Mouse (Mus musculus) adrenal gland, adult 2 months (tissue): ENCODE measurements around the gene Pop7. TPM values are rescaled to one million over a fixed set of nuclear protein-coding genes. Genes with fewer than 3 reads are reported as not detected.

Experiments used
- DNase-seq: peaks from one replicate; pipeline ENCODE4 v3.0.0; 2021
- long read RNA-seq: library from polyadenylated mRNA; stranded (forward); transcript quantifications from one replicate; pipeline ENCODE4 v2.0.0, GENCODE M21; 2021
- polyA plus RNA-seq: library from polyadenylated mRNA; depleted of rRNA; stranded (reverse); fragments of >200 nt; gene quantifications from 2 replicates; pipeline ENCODE4 v1.2.3, GENCODE M21; 2012; rRNA removed
- total RNA-seq, 2 experiments: library from RNA; stranded (reverse); gene quantifications; 2 replicates each; pipeline ENCODE4 v1.2.3; 2021

The Pop7 gene
- total RNA-seq (10 to 100 TPM; 23.0 to 31.7 TPM), polyA plus RNA-seq (46.9 and 48.7 TPM in 2 replicates)
- long read RNA-seq, transcript Pop7-202 (1 exons, 988 nt) = minor isoform, 9 of 24 reads
- long read RNA-seq, transcript Pop7-201 (2 exons, 881 nt) = major isoform, 15 of 24 reads
- long read RNA-seq, partial matches to known transcripts = 0 of 24 reads
- long read RNA-seq, other reads (novel, unspliced or antisense) = 0 of 24 reads

DNA sequence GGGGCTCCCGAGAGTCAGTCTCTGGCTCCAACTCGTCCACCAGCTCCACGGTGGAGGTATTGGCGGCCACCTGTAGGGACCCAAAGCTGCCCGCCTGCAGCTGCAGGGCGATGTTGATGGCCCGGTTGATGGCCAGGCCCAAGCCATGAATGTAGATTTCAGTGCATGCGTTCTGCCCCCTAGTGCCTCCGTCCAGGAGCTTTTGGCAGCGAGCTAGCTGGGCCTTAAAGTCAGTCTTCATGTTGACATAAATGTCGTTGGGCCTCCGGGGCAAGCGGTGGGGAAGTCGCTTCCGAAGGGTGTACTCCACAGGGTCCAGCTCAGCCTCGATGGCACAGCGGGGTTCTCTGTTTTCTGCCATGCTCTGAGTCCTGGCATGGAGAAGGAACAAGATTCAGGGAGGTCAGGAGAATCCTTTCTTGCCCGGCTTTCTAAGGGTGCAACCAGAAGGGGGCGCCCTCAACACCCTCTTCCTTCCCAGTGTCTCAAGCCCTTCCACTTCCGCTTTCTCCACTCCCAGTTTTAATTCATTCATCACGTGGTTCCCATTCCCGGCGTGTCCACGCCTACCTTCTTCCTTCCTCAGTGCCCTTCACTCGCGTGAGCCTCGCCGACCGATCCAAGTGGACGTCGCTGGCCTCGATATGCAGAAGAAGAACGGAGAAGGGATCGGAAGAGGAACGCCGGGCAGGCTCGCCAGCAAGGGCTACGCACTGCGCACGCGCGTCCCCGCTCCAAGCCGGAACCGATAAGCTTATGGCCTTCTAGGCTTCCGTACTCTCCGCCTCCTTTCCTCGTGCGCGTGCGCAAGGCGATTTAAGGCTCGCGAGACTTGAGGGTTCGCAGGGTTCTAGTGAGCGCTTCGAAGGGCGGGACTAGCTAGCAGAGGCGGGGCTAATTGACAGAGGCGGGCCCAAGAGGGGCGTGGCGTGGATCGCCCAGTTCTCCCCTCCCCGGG, at the start of gene Pop7:
TSS of gene Pop7 (minus strand) at position 810 of the 958 bp plus-strand sequence.
- DNase-seq = peak; percentile 100

GRCm38 (mm10) chr5:137551119-137551518, 48.8 kb upstream of the Pop7 start:
- DNase-seq = no peak

DNA sequence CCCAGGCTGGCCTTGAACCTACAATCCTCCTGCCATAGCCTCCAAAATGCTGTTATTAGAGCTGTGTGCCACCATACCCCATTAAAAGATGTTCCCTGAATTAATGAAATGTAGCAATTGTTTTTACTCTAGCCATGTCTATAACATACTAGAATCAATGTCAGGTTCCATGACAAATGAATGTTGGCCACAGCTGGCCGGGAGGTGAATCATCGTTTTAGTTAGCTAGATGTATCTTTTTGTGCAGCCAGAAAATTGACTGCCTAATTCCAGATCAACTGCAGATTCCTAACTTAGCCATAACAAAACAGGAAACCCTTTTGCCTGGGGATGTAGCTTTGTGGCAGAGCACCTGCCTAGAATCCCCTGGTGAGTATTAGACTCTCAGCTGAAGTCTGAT, 47.5 kb upstream of the Pop7 start:
- no peak for DNase-seq

- DNase-seq = no peak
These were observed 43.3 kb upstream of the Pop7 start for GRCm38 (mm10) chr5:137545596-137545995.

GRCm38 (mm10) chr5:137544926-137545325, 42.6 kb upstream of the Pop7 start:
- DNase-seq = peak; percentile 71

- peak; percentile 81 for DNase-seq
These were observed 39.6 kb upstream of the Pop7 start for GRCm38 (mm10) chr5:137541768-137542540.

DNA sequence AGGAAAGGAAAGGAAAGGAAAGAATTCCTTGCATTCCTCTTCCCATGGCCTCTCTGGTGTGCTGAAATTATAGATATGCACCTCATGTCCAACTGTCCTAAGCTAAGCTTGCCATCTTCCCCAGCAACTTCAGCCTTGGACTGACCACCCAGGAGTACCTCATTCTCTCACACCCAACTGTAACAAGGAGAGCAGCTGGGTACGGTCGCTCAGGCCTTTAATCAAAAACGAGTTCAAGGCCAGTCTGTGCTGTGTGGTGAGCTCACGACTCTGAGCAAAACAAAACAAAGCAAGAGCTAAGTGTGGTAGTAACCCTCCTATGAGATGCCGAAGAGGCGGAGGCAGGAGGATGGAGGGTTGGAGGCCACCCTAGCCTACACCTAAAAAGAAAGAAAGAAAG, 38.7 kb upstream of the Pop7 start:
- peak; percentile 59 for DNase-seq

DNA sequence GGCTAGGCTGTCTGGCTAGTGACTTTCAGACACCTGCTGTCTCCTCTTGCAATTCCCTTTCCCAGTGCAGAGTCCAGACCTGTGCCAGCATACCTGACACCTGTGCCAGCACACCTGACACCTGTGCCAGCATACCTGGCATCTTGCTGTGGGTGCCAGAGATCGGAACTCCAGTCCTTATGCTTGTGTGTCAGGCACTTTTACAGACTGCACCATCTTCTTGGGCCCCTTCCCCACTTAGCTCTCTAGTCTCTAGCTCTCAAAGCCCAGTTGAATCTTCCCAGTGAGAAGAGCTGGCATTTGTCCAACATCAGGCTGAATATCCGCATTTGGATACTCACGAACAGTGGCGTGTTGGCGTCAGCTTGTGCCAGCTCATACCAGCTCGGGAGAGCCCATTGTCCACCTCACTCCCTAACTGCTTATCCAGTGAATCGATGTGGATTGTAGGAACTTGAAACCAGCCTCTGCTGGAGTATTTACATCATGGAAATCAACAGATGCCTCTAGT, 37.0 kb upstream of the Pop7 start:
- DNase-seq = peak; percentile 61

DNA sequence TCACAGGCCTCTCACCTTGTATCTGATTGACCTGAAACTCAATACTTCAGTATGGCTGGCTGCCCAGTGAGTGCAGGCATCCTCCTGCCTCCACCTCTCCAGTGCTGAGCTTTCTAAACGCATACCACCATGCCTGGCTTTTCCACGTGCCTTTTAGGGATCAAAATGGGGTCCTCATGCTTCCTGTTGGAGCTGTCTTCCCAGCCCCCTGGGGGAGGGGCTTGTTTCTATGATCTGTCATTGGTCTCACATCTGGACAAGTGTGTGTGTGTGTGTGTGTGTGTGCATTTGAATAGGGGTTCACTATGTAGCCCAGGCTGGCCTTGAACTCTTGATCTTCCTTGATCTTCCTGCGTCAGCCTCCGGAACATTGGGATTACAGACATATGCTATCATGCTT, 35.1 kb upstream of the Pop7 start:
- DNase-seq = no peak

DNA sequence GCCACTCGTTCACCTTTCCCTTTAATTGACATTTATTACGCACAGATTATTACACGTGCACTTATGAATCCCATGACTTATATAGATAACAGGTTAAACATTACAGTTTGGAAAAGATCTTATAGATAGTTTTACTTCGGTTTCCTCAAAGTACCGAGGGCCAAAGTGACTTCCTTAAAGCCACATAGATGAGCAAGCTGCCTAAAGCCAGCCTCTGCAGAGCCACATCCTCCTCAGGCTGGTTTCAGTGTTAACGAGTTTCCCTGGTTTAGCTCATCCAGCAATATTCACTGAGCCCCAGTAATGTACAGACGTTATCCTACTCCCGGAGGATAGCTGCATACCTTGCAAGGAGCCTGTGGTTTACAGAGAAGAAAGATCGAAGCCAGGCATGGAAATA, 33.0 kb upstream of the Pop7 start:
- DNase-seq = no peak

DNA sequence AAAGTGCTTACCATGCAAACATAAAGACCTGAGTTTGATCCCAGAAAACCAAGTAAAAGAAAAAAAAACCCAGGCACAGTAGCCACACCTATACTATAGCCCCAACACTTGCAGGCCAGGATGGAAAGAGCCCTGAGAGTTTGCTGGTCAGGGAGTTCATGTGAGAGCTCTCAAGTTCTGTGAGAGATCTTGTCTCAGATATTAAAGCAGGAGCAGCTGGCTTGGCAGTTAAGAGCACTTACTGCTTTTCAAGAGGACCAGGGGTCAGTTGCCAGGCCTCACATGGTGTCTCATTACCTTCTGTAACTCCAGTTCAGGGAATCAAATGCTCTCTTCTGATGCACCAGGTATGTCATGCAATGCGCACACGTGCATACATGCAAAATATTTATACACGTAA, 32.4 kb upstream of the Pop7 start:
- DNase-seq = no peak

DNA sequence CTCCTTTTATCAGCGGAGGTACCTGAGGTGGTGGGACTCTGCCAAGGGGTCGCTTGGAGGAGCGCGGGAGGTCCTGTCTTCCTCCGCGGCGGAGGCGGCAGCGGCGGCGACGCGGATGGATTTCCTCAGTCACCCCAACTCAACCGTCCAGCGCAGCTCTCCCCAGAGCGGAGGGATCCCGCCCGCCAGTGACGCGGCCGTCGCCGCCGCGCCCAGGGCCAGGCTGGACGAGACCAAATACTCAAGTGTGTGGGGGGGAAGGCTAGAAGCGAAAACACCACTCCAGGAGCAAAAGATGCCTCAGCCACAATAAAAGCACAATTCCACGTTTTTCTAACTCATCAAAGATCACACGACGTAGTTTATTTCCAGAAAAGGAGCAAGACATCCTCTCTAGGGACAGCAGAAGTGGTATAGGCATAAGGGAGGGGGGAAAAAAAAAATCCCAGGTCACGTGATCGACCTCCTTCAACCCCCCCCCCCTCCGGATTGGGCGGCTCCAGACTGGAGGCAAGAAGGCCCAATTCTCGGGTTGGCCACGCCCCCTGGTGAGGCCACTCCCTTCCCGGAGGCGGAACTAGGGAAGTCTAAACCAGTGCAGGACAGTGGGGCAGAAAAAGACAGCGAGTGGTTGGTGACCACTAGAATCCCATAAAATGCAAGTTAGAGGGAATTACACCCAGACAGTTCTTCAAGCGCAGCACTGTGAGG, 31.0 kb upstream of the Pop7 start, which contains the start of the genes Epo and Gnb2:
TSS of gene Epo (minus strand) at position 126 of the 711 bp plus-strand sequence.
TSS of gene Gnb2 (minus strand) at position 394 of the 711 bp plus-strand sequence.
- peak; percentile 99 for DNase-seq

DNA sequence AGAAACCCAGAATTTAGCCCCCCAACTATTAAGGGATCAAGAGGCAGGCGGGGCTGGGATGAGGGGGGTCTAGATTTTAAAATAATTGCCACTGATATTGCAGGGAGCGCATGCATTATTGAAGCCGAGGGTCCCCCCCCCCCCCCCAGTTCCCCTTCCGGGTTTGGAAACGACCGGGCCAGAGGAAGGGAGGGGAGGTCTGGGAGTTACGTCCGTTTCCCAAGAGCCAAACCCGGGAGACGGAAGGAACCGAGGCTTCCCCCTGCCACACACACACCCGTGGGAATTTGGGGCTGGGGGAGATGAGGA, 30.4 kb upstream of the Pop7 start:
- no peak for DNase-seq

GRCm38 (mm10) chr5:137532131-137532807, 30.0 kb upstream of the Pop7 start:
- DNase-seq = peak; percentile 66

DNA sequence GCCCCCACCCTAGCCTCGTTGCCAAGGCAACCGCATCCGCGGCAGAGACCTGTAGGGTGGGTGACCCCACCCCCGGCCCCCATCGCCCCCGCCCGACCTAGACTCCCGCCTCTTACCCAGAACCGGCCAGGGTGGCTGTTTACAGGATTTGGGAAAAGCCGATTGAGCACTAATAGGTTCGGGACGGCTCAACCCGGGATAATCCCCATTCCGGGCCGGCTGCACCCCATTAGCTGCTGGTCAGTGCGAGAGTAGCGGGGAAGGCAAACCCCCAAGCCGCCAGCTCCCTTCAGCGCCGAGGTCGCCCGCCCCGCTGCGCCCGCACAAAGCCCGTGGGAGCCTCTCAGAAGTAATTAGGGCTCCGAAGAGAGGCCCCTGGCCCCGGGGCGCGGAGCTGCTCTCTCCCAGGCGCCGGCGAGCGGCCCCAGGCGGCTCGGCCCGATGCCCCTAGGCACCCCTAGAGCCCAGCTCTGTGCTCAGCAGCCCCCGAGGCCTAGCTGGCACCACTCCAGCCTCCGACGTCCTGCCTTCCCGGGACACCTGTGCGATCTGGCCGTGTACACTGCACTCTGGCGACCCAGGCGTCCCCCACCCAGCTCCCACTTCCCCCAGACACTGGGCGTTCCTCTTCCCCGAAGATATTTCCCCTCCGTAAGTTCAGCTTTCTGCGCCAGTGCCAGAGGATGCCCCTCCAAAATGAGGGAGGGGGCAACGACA, 29.3 kb upstream of the Pop7 start:
- peak; percentile 77 for DNase-seq

DNA sequence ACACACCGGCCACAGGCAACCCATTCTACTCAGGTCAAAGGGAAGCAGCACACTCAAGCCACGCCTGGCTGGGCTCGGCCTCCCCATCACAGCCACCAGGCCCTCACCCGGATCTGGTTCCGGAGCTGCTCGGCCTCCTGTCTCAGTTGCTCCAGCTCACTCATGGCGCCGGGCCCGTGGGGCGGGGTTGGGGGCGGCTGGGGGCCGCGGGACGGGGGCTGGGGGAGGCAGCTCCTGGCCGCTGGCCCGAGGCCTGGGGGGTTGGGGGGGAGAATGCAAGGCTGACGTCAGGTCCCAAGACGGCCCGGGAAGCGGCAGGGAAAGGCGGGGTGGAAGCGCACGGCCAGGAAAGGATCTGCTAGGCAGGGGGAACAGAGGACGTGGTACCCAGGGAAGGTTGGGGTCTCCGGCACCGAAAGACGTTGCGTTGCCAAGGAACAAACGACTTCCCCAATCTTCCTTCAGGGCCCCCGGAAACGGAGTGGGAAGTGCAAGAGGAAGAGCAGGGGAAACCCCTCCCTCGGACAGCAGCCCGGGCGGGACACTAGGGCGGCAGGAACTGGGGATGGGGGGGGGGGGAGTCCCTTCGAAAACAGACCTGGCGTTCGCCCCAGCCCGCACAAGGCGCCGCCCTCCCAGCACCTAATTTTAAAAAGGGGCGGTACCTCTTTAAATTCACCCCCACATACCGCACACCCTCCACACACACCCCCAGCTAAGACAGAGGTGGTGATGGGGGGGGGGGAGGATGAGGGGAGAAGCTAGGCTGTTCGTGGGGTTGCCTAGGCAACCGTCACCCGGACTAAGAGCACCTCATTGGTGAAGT, 28.5 kb upstream of the Pop7 start:
- DNase-seq = peak; percentile 78

GRCm38 (mm10) chr5:137530075-137530474, 27.8 kb upstream of the Pop7 start:
- DNase-seq = no peak

DNA sequence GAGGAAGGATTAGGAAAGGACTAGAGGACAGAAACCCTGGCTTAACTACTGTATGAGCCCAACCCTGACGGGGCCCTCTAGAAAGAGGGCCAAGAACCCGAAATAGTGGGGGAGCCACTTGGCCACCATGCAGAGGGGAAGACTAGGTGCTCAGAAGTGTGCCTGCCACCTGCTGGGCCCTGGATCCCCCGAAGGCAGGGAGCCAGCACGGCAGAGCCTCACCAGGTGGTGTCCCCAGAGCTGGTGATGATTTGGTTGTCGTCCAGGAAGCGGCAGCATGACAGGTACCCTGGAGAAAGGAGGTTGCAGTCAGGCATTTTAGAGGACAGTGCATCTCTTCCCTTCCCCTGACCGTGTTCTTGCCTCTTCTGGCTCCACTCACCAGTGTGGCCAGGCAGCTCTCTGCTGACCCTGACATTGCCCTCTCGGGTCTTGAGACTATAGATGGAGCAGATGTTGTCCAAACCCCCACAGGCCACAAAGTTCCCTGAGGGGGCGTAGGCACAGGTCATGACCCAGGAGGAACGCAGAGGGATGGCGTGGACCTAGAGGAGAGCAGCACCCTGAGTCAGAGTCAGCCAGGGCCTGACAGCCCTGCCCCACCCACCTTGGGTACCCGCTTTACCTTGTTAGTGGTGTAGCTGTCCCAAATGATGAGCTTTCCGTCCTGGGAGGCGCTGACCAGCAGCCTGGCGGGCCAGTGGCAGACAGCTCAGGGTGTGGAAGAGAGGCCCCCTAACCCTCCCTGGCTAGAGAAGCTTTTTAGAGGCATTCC, 27.1 kb upstream of the Pop7 start:
- peak; percentile 26 for DNase-seq
